Mouse (Mus musculus) liver, adult 2 months (tissue): ENCODE measurements at regions not wholly inside any gene's neighbourhood (a gene's known extent, or its start where the extent isn't known, plus 50 kb on each side); places are given as distances from the start of the nearest gene placed in this dataset.

Experiments used
- CTCF ChIP-seq: fragments of 200-500 bp; IDR thresholded peaks from 2 replicates; pipeline ENCODE4 v1.5.1; 2011; ENCODE audit warnings: low read depth, low read length, control low read depth
- POLR2A ChIP-seq: fragments of 200-500 bp; IDR thresholded peaks from 2 replicates; pipeline ENCODE4 v1.6.1; 2011; ENCODE audit warnings: low read length, control low read depth; ENCODE audit not compliant: insufficient read depth; ENCODE audit errors: extremely low read depth

GRCm38 (mm10) chr13:99119941-99120340, 64.7 kb upstream of the Zfp366 start:
- TF ChIP-seq POLR2A (no peak), CTCF (no peak)
